Mouse (Mus musculus) kidney, postnatal 25 days (tissue): Measurements from ENCODE around the gene Entpd6.
A peak's percentile ranks its signal among the peaks of the same experiment; 100 is the strongest.

ENCODE experiments used
- DNase-seq, 2 experiments: peaks; one replicate each; pipeline ENCODE4 v3.0.0; 2021; ENCODE audit warnings: mixed read lengths in 2 of 2

The Entpd6 gene

GRCm38 (mm10) chr2:150748854-150749253 is at the start of gene Entpd6:
Gene Entpd6 (plus strand): TSS chr2:150749042.
- DNase-seq = peak; percentile 94 to 95

- no peak for DNase-seq
These were observed 36.6 kb upstream of the Entpd6 start for GRCm38 (mm10) chr2:150712167-150712674.

DNA sequence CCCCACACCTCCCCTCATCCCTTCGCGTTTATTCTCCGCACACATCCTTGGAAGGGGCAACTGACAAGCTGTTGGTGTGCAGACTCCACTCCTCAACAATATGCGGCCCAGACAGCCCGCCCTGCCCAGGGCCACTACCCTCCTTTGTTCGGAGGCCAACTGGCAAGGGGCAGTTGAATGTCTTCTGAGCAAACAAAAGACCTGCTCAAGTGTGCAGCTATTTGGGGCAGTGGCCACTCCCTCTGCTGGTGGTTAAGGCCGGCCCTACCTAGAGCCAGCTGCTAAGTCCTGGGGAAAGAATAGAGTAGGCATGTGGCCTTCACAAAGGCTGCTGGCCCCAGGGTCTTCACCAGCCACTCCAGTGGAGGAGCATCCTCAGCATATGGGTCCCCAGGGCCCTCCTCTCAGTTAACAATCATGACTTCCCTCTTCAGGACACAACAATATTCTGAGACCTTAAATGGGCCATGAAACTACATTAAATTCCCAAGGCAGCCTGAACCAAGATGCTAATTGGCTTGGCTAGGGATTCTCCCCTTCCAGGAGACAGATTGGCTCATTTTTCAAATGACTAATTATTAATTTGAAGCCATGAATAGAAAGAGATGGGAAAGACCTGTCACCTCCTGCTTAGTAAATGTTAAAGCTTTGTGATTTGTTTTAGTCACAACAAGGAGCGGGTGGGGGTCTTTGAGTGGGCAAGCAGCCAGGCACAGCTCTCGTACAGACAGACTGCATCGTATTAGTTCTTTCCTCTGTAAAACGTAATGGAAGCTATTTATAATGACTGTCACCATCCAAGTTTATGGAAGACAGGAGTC is 12.9 kb upstream of the Entpd6 start:
- no peak for DNase-seq

DNA sequence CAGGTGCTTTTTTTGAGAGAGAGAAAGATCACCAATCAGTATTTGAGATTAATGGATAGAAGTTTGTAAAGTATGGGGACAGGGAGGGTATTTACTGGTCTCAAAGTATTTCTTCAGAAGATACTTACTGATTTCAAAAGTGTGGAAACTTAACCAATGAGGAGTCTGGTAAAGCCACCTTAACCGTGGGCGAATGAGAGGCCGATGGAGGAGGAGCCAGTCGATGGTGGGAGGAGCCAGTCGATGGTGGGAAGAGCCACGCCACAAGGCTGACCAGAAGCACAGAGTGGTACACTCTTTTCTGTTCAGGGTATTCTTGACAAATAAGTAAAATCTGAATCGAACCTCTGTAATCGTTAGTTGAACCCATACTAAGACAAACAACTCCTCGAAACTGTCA is 11.0 kb upstream of the Entpd6 start:
- no peak for DNase-seq

GRCm38 (mm10) chr2:150740145-150740841 is 8.5 kb upstream of the Entpd6 start:
- no peak for DNase-seq

- no peak for DNase-seq
These were observed 7.4 kb upstream of the Entpd6 start for GRCm38 (mm10) chr2:150741405-150741804.

DNA sequence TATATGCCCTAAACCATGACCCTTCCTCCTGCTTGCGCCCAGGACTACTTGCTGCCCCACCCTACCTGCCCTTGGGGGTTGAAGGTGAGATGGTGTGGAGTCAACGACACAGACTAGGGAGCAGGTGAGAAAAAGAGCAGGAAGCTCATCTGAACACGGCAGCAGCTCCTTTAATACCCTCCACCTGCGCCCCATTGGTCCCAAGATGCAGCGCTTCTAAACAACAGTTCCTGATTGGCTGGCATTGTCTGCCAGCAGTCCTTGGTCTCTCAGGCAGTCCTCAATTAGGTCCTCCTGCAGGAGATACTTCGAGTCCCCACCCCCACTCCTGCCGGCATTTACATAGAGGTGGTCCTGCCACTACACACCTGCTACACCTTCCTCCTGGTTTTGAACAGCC is 3.8 kb upstream of the Entpd6 start:
- DNase-seq = no peak

- peak; percentile 30 to 47 for DNase-seq
These were observed 441 bp downstream of the Entpd6 start for GRCm38 (mm10) chr2:150749283-150749682.

DNA sequence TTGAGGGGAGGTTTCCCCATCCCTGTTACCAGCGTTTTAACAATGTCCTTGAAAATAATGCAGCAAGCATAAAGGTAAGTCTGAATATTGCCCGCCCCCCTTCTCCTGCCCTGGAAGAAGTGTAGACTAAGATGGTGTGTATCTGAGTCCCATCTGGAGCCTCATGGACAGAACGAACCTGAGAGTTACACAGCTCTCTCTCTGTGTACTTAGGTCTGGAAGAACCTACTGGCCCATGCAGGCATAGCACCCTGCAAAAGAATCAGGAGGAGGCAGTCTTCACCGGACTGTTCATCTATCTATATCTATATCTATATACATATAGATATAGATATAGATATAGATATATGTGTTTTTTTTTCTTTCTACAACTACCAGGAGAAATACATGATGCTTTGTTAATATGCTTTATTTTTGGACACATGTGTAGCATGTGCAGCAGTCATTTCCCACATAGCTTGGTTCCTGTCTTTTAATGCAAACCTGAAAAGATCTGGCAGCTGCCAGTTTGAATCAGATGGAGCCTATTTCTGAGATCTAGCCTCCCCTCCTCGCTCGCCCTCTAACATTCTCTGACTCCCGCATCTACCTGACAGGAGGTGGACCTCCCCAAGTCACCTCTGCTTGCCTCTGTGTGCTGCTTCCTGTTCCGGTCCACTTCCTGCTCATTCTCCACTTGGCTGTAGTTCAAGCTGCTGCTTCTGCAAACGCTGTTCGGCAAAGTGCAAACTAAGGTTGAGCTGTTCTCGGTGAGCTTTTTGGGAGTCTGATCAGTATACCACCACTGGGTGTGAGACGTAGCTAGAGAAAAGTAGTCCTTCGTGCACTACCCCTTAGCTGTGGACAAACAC is 1.5 kb downstream of the Entpd6 start:
- peak; percentile 57 to 65 for DNase-seq

GRCm38 (mm10) chr2:150755016-150755415 is 6.2 kb downstream of the Entpd6 start:
- DNase-seq = no peak

GRCm38 (mm10) chr2:150761476-150761875 is 12.6 kb downstream of the Entpd6 start:
- DNase-seq = no peak

- no peak for DNase-seq
These were observed 16.8 kb downstream of the Entpd6 start for GRCm38 (mm10) chr2:150765619-150766018.

DNA sequence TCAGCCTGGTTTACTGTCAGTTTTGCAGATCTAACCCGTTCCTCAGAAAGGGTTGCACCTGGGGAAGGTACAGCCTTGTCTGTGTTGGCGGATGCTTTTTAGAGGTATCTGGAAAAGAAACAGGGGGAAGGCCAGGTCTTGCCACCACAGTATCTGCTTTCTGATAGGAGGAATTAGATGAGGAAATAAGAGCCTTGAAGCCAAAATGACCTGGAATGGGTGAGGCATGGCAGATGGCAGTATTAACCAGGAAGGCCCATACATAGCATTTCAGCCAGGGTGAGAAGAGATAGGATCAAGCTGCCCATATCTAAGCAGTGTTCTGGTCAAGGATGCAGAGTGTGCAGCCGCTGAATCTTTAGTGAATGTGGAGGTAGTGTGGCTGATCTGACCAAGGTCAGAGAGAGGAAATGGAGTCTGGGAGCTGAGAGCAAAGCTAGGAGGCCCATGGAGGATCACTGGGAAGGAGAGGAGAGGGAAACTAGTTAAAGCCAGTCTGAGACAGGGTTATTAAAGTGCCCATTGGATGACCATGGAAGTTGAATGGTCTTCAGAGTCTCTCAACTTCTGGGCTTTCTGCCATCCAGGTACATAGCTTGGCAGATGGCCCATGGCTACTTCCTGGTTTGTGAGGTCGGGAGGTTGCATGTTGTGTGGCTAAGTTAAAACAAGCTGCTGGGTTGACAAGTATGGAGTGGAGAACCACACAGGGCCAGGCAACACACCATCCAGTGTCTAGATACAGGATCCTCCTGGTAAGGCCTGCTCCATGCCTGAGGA is 17.4 kb downstream of the Entpd6 start:
- DNase-seq = peak; percentile 79 to 81

DNA sequence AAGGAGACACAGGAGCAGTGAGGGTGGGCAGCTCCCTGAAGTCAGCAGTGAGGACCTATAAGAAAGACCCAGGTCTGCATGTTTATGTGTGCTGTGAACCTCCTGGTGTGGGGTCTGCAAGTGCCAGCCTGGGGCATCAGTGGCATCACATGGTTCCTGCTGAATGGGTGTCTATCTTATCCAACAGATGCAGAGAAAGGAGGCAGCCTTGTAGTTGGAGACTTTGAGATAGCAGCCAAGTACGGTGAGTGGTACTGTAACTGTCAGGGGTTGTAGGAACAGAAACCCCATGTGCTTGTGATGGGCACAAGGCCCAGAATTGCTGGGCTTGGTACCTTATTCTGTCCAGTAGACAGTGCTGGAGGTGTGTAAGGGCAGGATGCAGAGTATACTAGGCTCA is 19.8 kb downstream of the Entpd6 start:
- DNase-seq = no peak

GRCm38 (mm10) chr2:150770747-150771146 is 21.9 kb downstream of the Entpd6 start:
- peak; percentile 93 to 95 for DNase-seq

GRCm38 (mm10) chr2:150771169-150771568 is 22.3 kb downstream of the Entpd6 start:
- no peak for DNase-seq

DNA sequence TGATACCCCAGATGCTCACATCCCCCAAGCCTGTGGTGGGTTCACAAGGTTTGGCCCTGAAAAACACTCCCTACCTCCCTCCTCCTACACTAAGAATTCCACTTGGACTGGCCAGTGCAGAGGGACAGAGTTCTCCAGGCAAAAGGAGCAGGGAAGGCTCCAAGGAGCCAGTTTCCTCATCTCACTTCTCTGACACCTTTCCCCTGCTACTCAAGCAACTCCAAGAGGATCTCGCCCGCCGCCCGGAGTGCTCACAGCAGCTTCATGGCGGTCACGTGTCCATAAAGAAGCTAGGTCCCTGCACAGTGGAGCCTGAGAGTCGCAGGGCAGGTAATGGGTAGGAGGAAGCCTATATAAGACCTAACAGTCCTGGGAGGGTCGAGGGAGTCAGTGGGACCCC is 23.2 kb downstream of the Entpd6 start:
- no peak for DNase-seq

- DNase-seq = no peak
These were observed 23.8 kb downstream of the Entpd6 start for GRCm38 (mm10) chr2:150772466-150773119.

DNA sequence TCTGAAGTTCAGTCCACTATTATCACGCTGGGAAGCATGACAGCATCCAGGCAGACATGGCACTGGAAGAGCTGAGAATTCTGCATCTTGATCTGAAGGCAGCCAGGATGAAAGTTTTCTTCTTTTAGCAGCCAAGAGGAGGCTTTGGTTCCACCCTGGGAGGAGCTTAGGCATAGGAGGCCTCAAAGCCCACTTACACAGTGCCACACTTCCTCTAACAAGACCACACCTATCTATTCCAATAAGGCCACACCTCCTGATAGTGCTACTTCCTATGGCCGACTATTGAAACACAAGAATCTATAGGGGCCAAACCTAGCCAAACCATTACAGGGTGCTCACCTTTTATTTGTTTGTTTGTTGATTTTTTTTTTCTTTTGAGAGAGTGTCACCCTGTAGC is 34.0 kb downstream of the Entpd6 start:
- no peak for DNase-seq

DNA sequence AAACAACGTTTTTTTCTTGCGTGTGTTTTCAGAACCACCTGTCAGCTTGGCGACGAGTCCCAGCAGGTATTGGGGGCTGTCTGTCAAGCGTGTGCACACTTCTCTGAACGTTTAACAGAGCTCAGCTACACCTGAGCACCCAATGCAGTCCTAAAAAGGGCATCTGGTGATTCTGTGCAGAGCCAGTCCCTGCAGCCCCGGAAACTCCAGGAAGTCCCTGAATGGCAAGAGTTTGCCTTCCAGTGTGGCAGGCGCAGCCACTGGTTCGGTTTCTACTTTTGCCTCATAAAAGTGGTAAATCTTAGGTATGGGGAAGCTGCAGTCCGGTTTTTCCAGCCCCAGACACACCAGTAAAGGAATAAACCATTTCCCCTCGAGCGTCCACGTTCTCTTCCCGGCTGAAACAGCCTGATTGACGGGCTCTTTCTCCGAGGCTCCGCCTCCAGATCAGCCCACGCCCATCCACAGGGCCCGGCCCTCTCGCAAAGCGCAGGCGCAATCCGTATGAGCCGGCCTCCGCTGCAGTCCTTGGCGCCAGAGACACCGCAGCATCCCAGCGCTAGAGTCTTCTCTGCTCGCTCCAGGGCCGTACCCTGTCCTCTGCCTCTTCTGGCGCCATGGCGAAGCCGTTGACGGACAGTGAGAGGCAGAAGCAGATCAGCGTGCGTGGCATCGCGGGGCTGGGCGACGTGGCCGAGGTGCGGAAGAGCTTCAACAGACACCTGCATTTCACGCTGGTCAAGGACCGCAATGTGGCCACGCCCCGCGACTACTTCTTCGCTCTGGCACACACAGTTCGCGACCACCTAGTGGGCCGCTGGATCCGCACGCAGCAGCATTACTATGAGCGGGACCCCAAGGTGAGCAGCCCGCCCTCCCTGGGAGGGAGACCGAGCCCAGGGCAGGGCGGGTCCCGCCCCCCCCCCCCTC is 37.7 kb downstream of the Entpd6 start, which contains the start of gene Pygb:
Gene Pygb (plus strand): TSS at position 485 of the 930 bp plus-strand sequence.
- DNase-seq = peak; percentile 87 to 92
